Mouse (Mus musculus) neural tube, embryonic 13.5 days (tissue): ENCODE results near the gene F12. TPM values are rescaled to one million over a fixed set of nuclear protein-coding genes. Genes with fewer than 3 reads are reported as not detected.
A peak's percentile ranks its signal among the peaks of the same experiment; 100 is the strongest.

ENCODE experiments used
- ATAC-seq: fragments of 200-750 bp; cut with Nextera tagmentation; 2 replicates; pipeline ENCODE4 v1.8.0; 2017; ENCODE audit warnings: low read depth, mild to moderate bottlenecking, moderate TSS enrichment, moderate library complexity
- H3K27ac ChIP-seq: fragments of 300-500 bp; sonication (generic); replicated peaks from 2 replicates; pipeline ENCODE4 v1.5.1; 2015; ENCODE audit warnings: moderate library complexity, mild to moderate bottlenecking, inconsistent platforms
- H3K27me3 ChIP-seq: fragments of 300-500 bp; sonication (generic); 2 replicates; pipeline ENCODE4 v1.6.1; 2015; ENCODE audit warnings: mild to moderate bottlenecking, inconsistent platforms
- H3K36me3 ChIP-seq: fragments of 300-500 bp; sonication (generic); 2 replicates; pipeline ENCODE4 v1.6.1; 2015; ENCODE audit warnings: mild to moderate bottlenecking, inconsistent platforms
- H3K4me1 ChIP-seq: fragments of 300-500 bp; sonication (generic); replicated peaks from 2 replicates; pipeline ENCODE4 v1.6.1; 2015; ENCODE audit warnings: inconsistent platforms
- H3K4me2 ChIP-seq: fragments of 300-500 bp; sonication (generic); 2 replicates; pipeline ENCODE4 v1.6.1; 2015; ENCODE audit warnings: inconsistent platforms, mild to moderate bottlenecking, moderate library complexity
- H3K4me3 ChIP-seq: fragments of 300-500 bp; sonication (generic); 2 replicates; pipeline ENCODE4 v1.5.1; 2015; ENCODE audit warnings: mild to moderate bottlenecking, inconsistent platforms
- H3K9ac ChIP-seq: fragments of 300-500 bp; sonication (generic); 2 replicates; pipeline ENCODE4 v1.6.1; 2015; ENCODE audit warnings: moderate library complexity, mild to moderate bottlenecking, inconsistent platforms
- H3K9me3 ChIP-seq: fragments of 300-500 bp; sonication (generic); 2 replicates; pipeline ENCODE4 v1.6.1; 2016; ENCODE audit warnings: inconsistent platforms
- WGBS: fragments of 180-500 bp; shearing (Covaris S2); methylation state at CpG from one replicate; pipeline ENCODE4 v1.1.7; 2015; 5-methylcytosine and 5-hydroxymethylcytosine counted together
- polyA plus RNA-seq: library from polyadenylated mRNA; unstranded; fragments of >200 nt; fragmentation: Nextera tagmentation; extraction: Ambion mirVana; gene quantifications from 2 replicates; pipeline ENCODE4 v1.2.1, GENCODE M21; 2015

Gene F12
- polyA plus RNA-seq, 1 experiment from 2014 or later = not detected

GRCm38 (mm10) chr13:55465830-55466440 lies 39.3 kb upstream of the F12 start:
- H3K4me2 ChIP-seq = peak overlapping the region; percentile 77
- no peaks in the 10 kb centered on the region for H3K9me3 ChIP-seq
- peaks cover 9% of the 10 kb centered on the region; the same call in 1 of the 2 replicates for H3K27me3 ChIP-seq
- peak overlapping the region; percentile 92 for H3K9ac ChIP-seq
- peaks cover 71% of the 10 kb centered on the region for H3K4me1 ChIP-seq
- peak overlapping the region; percentile 80 for H3K4me3 ChIP-seq
- ATAC-seq = no peak
- H3K36me3 ChIP-seq = peaks cover 15% of the 10 kb centered on the region
- WGBS = 60% methylated on average over 5 of the region's 5 CpGs
- H3K27ac ChIP-seq = peak overlapping the region; percentile 98

DNA sequence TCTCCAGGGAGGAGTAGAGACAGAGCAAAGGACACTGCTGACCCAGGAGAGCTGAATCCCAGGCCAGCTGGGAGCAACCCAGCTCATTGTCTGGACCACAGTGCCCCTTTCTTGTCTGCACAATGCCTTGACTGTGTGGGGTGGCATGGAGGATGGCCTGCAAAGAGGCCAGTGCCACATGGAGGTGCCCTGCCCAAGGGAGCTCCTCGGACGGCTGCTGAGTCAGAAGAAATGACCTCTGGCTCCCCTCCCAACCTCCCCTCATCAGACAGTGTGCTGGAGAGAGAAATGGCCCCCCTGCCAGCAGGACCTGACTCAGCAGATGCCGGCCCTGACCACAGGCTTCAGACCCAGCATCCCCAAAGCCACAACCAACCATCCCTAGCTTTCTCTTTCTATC lies 38.6 kb upstream of the F12 start:
- Histone ChIP-seq H3K36me3 (peaks cover 22% of the 10 kb centered on the region), H3K9me3 (no peaks in the 10 kb centered on the region), H3K4me3 (peak overlapping the region; percentile 80), H3K4me1 (peaks cover 63% of the 10 kb centered on the region), H3K9ac (peak overlapping the region; percentile 92), H3K27me3 (peaks cover 9% of the 10 kb centered on the region; the same call in 1 of the 2 replicates), H3K4me2 (peak overlapping the region; percentile 77), H3K27ac (peak overlapping the region; percentile 98)
- ATAC-seq = peak; percentile 21
- 0% methylated on average over 3 of the region's 3 CpGs for WGBS

GRCm38 (mm10) chr13:55464027-55464884 lies 37.7 kb upstream of the F12 start, which contains the start of gene Prr7:
Gene Prr7 (plus strand): TSS chr13:55464267.
- peaks cover 54% of the 10 kb centered on the region for H3K4me1 ChIP-seq

DNA sequence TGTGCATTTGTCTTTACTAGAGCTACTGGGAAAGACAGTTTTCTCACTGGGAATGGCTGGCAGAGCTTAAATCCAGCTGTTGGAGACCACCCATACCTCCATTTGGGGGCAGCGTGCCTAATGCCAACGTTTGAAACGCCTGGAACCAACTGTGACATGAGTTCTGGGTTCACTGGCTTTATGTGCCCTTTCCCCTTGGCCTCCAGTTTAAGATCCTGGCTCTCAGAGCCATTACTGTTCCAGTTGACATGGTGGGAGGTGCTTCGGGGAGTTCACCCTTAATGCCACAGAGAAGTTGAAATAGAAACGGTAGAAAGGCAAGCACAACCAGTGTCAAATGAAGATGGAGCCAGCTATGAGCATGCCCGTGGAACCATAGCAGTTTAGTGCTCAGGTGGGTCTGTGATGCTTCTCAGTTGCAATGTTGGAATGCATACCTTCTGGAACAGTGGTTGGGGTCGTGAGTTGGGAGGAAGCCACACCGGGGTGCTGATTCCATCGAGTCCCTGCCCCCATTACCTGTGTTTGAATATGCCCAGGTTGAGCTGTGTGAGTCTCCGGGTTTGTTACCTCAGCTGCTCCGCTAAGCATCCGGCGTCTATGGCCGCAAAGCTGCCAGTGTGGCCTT lies 36.9 kb upstream of the F12 start:
- peaks cover 47% of the 10 kb centered on the region for H3K4me1 ChIP-seq
- peak overlapping the region; percentile 77 for H3K4me2 ChIP-seq
- H3K27me3 ChIP-seq = peaks cover 9% of the 10 kb centered on the region; the same call in 1 of the 2 replicates
- no peaks in the 10 kb centered on the region for H3K9me3 ChIP-seq
- peak; percentile 6 for ATAC-seq
- H3K36me3 ChIP-seq = peaks cover 38% of the 10 kb centered on the region
- peak overlapping the region; percentile 92 for H3K9ac ChIP-seq
- peak overlapping the region; percentile 98 for H3K27ac ChIP-seq
- 7% methylated on average over 14 of the region's 14 CpGs for WGBS
- peak overlapping the region; percentile 80 for H3K4me3 ChIP-seq

More at GRCm38 (mm10) chr13:55464027-55464884, 37.7 kb upstream of the F12 start, which contains the start of gene Prr7:
- peak within 1 kb of the TSS; percentile 92 for H3K9ac ChIP-seq
- H3K4me2 ChIP-seq = peak within 1 kb of the TSS; percentile 77
- peaks cover 9% of the 10 kb centered on the region; the same call in 1 of the 2 replicates for H3K27me3 ChIP-seq
- under 1% methylated on average over 70 of the region's 84 CpGs for WGBS
- H3K27ac ChIP-seq = peak within 1 kb of the TSS; percentile 98
- ATAC-seq = peak; percentile 81
- peaks cover 31% of the 10 kb centered on the region for H3K36me3 ChIP-seq
- H3K4me3 ChIP-seq = peak within 1 kb of the TSS; percentile 80
- H3K9me3 ChIP-seq = no peaks in the 10 kb centered on the region

- peaks cover 42% of the 10 kb centered on the region for H3K36me3 ChIP-seq
- ATAC-seq = no peak
- H3K9ac ChIP-seq = no peak overlapping the region
- H3K4me2 ChIP-seq = peak overlapping the region; percentile 77
- H3K4me3 ChIP-seq = 0 out of 2 replicates have a peak overlapping the region, but pooled peaks have one; percentile 80
- H3K27ac ChIP-seq = peak overlapping the region; percentile 98; the same call in 1 of the 2 replicates
- no peaks in the 10 kb centered on the region for H3K9me3 ChIP-seq
- H3K4me1 ChIP-seq = peaks cover 45% of the 10 kb centered on the region
- peaks cover 9% of the 10 kb centered on the region; the same call in 1 of the 2 replicates for H3K27me3 ChIP-seq
- 56% methylated on average over 2 of the region's 2 CpGs for WGBS
Observed at GRCm38 (mm10) chr13:55462965-55463364, 36.4 kb upstream of the F12 start.

- ATAC-seq = no peak
- no peak overlapping the region for H3K4me2 ChIP-seq
- H3K9me3 ChIP-seq = no peaks in the 10 kb centered on the region
- WGBS = 93% methylated on average over 16 of the region's 16 CpGs
- peaks cover 76% of the 10 kb centered on the region for H3K36me3 ChIP-seq
- H3K4me3 ChIP-seq = no peak overlapping the region
- H3K4me1 ChIP-seq = peaks cover 16% of the 10 kb centered on the region
- H3K9ac ChIP-seq = no peak overlapping the region
- H3K27ac ChIP-seq = no peak overlapping the region
- H3K27me3 ChIP-seq = no peaks in the 10 kb centered on the region
Observed at GRCm38 (mm10) chr13:55451785-55452549, 25.4 kb upstream of the F12 start.

DNA sequence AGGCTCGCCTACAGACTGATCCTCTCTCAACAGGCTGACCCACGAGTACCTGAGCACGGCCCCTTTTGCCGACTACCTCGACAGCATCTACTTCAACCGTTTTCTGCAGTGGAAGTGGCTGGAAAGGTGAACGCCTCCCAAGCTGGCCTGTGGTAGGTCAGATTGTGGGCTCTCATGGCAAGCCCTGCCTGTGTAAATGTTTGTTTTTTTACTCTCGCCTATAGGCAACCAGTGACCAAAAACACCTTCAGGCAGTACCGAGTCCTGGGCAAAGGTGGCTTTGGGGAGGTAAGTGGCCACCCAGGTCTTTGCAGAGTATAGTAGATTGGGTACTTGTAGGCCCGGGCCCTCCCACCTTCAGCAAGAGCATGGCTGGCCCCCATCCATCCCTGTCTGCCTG lies 24.7 kb upstream of the F12 start:
- peaks cover 69% of the 10 kb centered on the region for H3K36me3 ChIP-seq
- WGBS = 89% methylated on average over 10 of the region's 10 CpGs
- H3K4me3 ChIP-seq = no peak overlapping the region
- H3K9me3 ChIP-seq = no peaks in the 10 kb centered on the region
- no peak overlapping the region for H3K27ac ChIP-seq
- no peaks in the 10 kb centered on the region for H3K27me3 ChIP-seq
- no peak overlapping the region for H3K9ac ChIP-seq
- H3K4me2 ChIP-seq = no peak overlapping the region
- ATAC-seq = no peak
- H3K4me1 ChIP-seq = peaks cover 22% of the 10 kb centered on the region

- no peak for ATAC-seq
- no peaks in the 10 kb centered on the region for H3K27me3 ChIP-seq
- no peaks in the 10 kb centered on the region for H3K9me3 ChIP-seq
- H3K9ac ChIP-seq = no peak overlapping the region
- H3K4me3 ChIP-seq = no peak overlapping the region
- peaks cover 29% of the 10 kb centered on the region for H3K4me1 ChIP-seq
- 91% methylated on average over 11 of the region's 11 CpGs for WGBS
- no peak overlapping the region for H3K4me2 ChIP-seq
- H3K27ac ChIP-seq = no peak overlapping the region
- H3K36me3 ChIP-seq = peaks cover 62% of the 10 kb centered on the region
Observed at GRCm38 (mm10) chr13:55450511-55450980, 24.0 kb upstream of the F12 start.

DNA sequence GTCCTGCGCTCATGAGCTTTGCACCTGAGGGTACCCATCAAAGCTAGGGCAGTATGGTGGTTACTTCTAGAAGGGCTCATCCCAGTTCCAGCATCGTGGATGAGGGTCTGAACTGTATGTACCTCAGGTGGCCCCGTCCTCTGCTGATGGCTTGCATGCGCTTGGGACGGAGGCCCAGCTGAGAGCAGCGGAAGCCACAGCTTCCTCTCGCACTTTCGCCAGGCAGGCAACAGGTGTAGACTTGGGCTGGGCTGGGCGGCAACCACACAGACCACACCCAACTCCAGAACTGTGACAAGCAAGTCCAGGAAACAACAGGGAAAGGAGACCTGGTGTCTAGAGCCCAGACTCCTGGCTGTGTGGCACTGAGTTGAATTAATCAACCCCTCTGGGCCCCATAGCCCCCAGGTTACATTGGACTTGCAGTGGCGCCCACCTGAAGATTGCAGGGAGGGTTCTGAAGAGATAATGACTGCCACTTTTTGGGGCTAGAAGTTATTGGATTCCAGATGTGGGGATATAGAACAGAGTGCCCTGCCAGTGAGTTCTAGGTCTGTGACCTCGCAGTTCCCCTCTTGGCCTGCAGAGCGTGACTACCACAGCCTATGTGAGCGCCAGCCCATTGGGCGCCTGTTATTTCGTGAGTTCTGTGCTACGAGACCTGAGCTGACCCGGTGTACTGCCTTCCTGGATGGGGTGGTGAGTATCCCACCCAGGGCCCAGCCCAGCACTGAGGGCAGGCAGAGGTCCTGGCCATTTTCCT lies 23.3 kb upstream of the F12 start:
- no peak for ATAC-seq
- Histone ChIP-seq H3K27me3 (no peaks in the 10 kb centered on the region), H3K4me1 (peaks cover 29% of the 10 kb centered on the region), H3K27ac (no peak overlapping the region), H3K36me3 (peaks cover 55% of the 10 kb centered on the region), H3K4me3 (no peak overlapping the region), H3K4me2 (no peak overlapping the region), H3K9ac (no peak overlapping the region), H3K9me3 (no peaks in the 10 kb centered on the region)
- WGBS = 94% methylated on average over 17 of the region's 17 CpGs

DNA sequence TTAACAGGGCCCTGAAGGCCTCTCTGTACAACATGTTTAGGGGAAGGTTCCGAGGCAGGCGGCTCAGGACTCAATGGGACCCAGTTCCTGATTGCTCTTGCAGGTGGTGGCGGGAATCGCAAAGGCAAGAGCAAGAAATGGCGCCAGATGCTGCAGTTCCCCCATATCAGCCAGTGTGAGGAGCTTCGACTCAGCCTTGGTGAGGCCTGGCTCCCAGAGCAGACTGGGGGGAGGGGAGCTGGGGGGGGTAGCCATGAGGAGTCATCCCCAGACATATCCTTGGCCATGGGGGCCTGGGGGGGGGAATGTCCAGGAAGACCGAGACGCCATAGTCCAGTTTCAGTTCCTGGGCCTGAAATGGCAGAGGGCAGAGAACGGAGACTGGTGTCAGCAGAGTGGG lies 22.6 kb upstream of the F12 start:
- no peak for ATAC-seq

DNA sequence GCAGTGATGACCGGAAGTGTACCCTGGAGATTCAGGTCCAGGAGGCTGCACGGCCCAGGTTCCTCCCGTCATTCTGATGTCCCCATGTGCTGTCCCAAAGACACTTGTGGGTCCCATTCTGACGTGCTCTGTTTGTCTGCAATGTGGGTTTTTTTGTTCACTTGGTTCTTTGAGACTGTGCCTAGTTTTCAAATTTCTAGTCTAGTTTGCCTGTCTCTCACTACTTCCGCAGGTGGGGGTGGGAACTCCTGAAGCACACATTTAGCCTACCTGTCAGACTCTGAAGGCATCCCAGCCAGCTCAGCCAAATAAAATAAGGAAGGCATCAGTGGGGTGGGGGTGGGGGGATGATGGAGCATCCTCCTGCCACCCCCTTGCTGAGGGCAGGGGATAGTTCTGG lies 21.5 kb upstream of the F12 start:
- WGBS = 86% methylated on average over 5 of the region's 5 CpGs
- Histone ChIP-seq H3K36me3 (peaks cover 39% of the 10 kb centered on the region), H3K9me3 (no peaks in the 10 kb centered on the region), H3K27me3 (no peaks in the 10 kb centered on the region), H3K4me1 (peaks cover 37% of the 10 kb centered on the region), H3K9ac (0 out of 2 replicates have a peak overlapping the region, but pooled peaks have one; percentile 2), H3K27ac (no peak overlapping the region), H3K4me3 (no peak overlapping the region), H3K4me2 (no peak overlapping the region)
- ATAC-seq = no peak

More for the DNA sequence above, 22.6 kb upstream of the F12 start:
- H3K36me3 ChIP-seq = peaks cover 49% of the 10 kb centered on the region
- no peak overlapping the region for H3K27ac ChIP-seq
- H3K27me3 ChIP-seq = no peaks in the 10 kb centered on the region
- H3K9ac ChIP-seq = no peak overlapping the region
- H3K9me3 ChIP-seq = no peaks in the 10 kb centered on the region
- no peak overlapping the region for H3K4me2 ChIP-seq
- WGBS = 91% methylated on average over 9 of the region's 9 CpGs
- peaks cover 29% of the 10 kb centered on the region for H3K4me1 ChIP-seq
- H3K4me3 ChIP-seq = no peak overlapping the region
